In genomic region chr13:30452126-30452525, GRCm38 (mm10) we compare ENCODE assay signal across 14 mouse cellular contexts.
"Had no signal": no experiment of that assay in that cellular context is flagged by ENCODE, and none has a peak within 500 bp of the region (broad histone marks: within the 10 kb centered on the region; RNA-seq: fewer than 3 reads in every experiment).

No protein-coding gene starts in this region.

- DNase-seq: gastrocnemius, adult 2 months; gastrocnemius, postnatal 10 days; gastrocnemius, postnatal 25 days; heart, adult 2 months; heart, postnatal 14 days; heart, postnatal 36 days; kidney, adult 11 months; kidney, adult 2 months; kidney, adult 9 months; kidney, postnatal 14 days; kidney, postnatal 4 days; liver; liver, embryonic 13.5 days; liver, postnatal 0 days had no signal
